In genomic region chr2:23041457-23041856, GRCm38 (mm10) we compare ENCODE assay signal across 12 mouse cellular contexts. TPM values are rescaled to one million over a fixed set of nuclear protein-coding genes. Genes with fewer than 3 reads are reported as not detected.
A peak's percentile ranks its signal among the peaks of the same experiment; 100 is the strongest.
DNase-seq lines count a peak whose midpoint lies in the region; ATAC-seq and TF ChIP-seq lines count a peak whose summit lies in the region.
"Had no signal": no experiment of that assay in that cellular context is flagged by ENCODE, and none has a peak within 500 bp of the region (broad histone marks: within the 10 kb centered on the region; RNA-seq: fewer than 3 reads in every experiment).

No protein-coding gene starts in this region.

- peak; percentile 17 for DNase-seq in liver, adult 2 months (ENCODE audit: extremely low read depth, low read depth, low spot score)
- no peak for DNase-seq in liver
- peak; percentile 64 to 67 for DNase-seq in B cell, adult 2 months
- peak; percentile 59 for DNase-seq in thymus, adult 2 months
- DNase-seq in cerebellum, postnatal 4 days (ENCODE audit: low spot score in 2 of 2), result no peak
- no peak for DNase-seq in embryo, embryonic 10 days (ENCODE audit: low spot score)
- DNase-seq: cerebellum, adult 11 months; kidney, postnatal 25 days had no signal

- no peaks in the 10 kb centered on the region for H3K27me3 ChIP-seq in liver, adult 2 months (ENCODE audit: control insufficient read depth, insufficient read depth, low read length)
- H3K27me3 ChIP-seq in thymus, adult 2 months (ENCODE audit: control insufficient read depth, insufficient read depth, low read length), result no peaks in the 10 kb centered on the region
- H3K27me3 ChIP-seq: lung, embryonic 15.5 days had no signal

- peaks cover 15% of the 10 kb centered on the region for H3K4me1 ChIP-seq in liver, adult 2 months (ENCODE audit: control insufficient read depth, insufficient read depth, low read length)
- peaks cover 8% of the 10 kb centered on the region for H3K4me1 ChIP-seq in thymus, adult 2 months (replicated peaks; ENCODE audit: control insufficient read depth, insufficient read depth, low read length)

- H3K27ac ChIP-seq in liver, adult 2 months (replicated peaks; ENCODE audit: insufficient read depth, low read depth, low read length), result no peak overlapping the region
- H3K27ac ChIP-seq in thymus, adult 2 months (ENCODE audit: control insufficient read depth, insufficient read depth, low read length), result peak overlapping the region; percentile 27; the same call in 1 of the 2 replicates
- H3K27ac ChIP-seq: lung, embryonic 15.5 days had no signal

- ATAC-seq in granulocyte monocyte progenitor cell, adult 5-6 weeks (replicated peaks; ENCODE audit: poor library complexity, severe bottlenecking), result peak; percentile 62
- no peak for ATAC-seq in erythroid progenitor cell, adult 5-6 weeks (replicated peaks; ENCODE audit: low FRiP score, poor library complexity, severe bottlenecking)
- ATAC-seq: inflammation-experienced regulatory T-cells, adult 6 months had no signal

- WGBS in liver, adult 2 months, result 86% methylated on average over 4 of the region's 4 CpGs
- WGBS in thymus, adult 2 months, result 8% methylated on average over 4 of the region's 4 CpGs

- no peaks in the 10 kb centered on the region for H3K36me3 ChIP-seq in liver, adult 2 months (ENCODE audit: control insufficient read depth, insufficient read depth, low read length)
- H3K36me3 ChIP-seq in thymus, adult 2 months (ENCODE audit: control insufficient read depth, insufficient read depth, low read length), result no peaks in the 10 kb centered on the region
- H3K36me3 ChIP-seq: lung, embryonic 15.5 days had no signal

- H3K4me3 ChIP-seq in liver, adult 2 months (ENCODE audit: insufficient read depth, low read depth, low read length), result no peak overlapping the region
- H3K4me3 ChIP-seq in thymus, adult 2 months (ENCODE audit: control insufficient read depth, insufficient read depth, low read length), result no peak overlapping the region
- H3K4me3 ChIP-seq: lung, embryonic 15.5 days had no signal

- TF ChIP-seq CTCF in liver, adult 2 months (IDR thresholded peaks at IDR 0.05; ENCODE audit: low read depth, low read length), result no peak
- TF ChIP-seq CTCF in thymus, adult 2 months (IDR thresholded peaks at IDR 0.05; ENCODE audit: borderline replicate concordance, control insufficient read depth, extremely low read depth, insufficient read depth, low read length, poor library complexity), result no peak

- H3K79me2 ChIP-seq in liver, adult 2 months (ENCODE audit: control insufficient read depth, insufficient read depth, low read length), result peaks cover 21% of the 10 kb centered on the region

- no peak overlapping the region for H3K9ac ChIP-seq in liver, adult 2 months (ENCODE audit: low read depth, low read length)
- H3K9ac ChIP-seq: lung, embryonic 15.5 days had no signal

- TF ChIP-seq POLR2A in liver, adult 2 months (IDR thresholded peaks at IDR 0.05; ENCODE audit: extremely low read depth, insufficient read depth, low read length), result no peak
- no peak for TF ChIP-seq POLR2A in thymus, adult 2 months (IDR thresholded peaks at IDR 0.05; ENCODE audit: control insufficient read depth, extremely low read depth, insufficient read depth, low read length, poor library complexity)

RNA-seq across cellular contexts. Expression of gene Abi1, which starts 1.4 kb away (rescaled TPM):
- 35.6 and 36.0 TPM in 2 replicates for total RNA-seq in liver, adult 2 months (2014; rRNA removed)
- 50.1 and 53.9 TPM in 2 replicates for polyA plus RNA-seq in liver, adult 2 months (2012; rRNA removed)
- total RNA-seq in granulocyte monocyte progenitor cell, adult 5-6 weeks (2014; fragmentation: Nextera tagmentation), result 64.4 and 103 TPM in 2 replicates
- total RNA-seq in granulocyte monocyte progenitor cell, adult 5-6 weeks (2017), result 88.9 and 110 TPM in 2 replicates
- polyA plus RNA-seq in thymus, adult 2 months (2012; rRNA removed), result 138 and 148 TPM in 2 replicates
- 75.9 and 81.4 TPM in 2 replicates for total RNA-seq in erythroid progenitor cell, adult 5-6 weeks (2015; ENCODE audit: low replicate concordance)
- total RNA-seq in erythroid progenitor cell, adult 5-6 weeks (2017; ENCODE audit: low replicate concordance), result 57.6 and 59.4 TPM in 2 replicates

RNA-seq across cellular contexts. Expression of gene Acbd5, which starts 26.5 kb away (rescaled TPM):
- 168 and 189 TPM in 2 replicates for total RNA-seq in liver, adult 2 months (2014; rRNA removed)
- polyA plus RNA-seq in liver, adult 2 months (2012; rRNA removed), result 23.2 and 24.2 TPM in 2 replicates
- total RNA-seq in granulocyte monocyte progenitor cell, adult 5-6 weeks (2014; fragmentation: Nextera tagmentation), result 15.9 and 34.7 TPM in 2 replicates
- 22.6 and 40.2 TPM in 2 replicates for total RNA-seq in granulocyte monocyte progenitor cell, adult 5-6 weeks (2017)
- polyA plus RNA-seq in thymus, adult 2 months (2012; rRNA removed), result 8.8 and 11.5 TPM in 2 replicates
- 13.3 and 21.8 TPM in 2 replicates for total RNA-seq in erythroid progenitor cell, adult 5-6 weeks (2015; ENCODE audit: low replicate concordance)
- 33.2 and 37.1 TPM in 2 replicates for total RNA-seq in erythroid progenitor cell, adult 5-6 weeks (2017; ENCODE audit: low replicate concordance)

Comparison
In these comparisons a context has a peak if more than half of its experiments do, and no peak if none do; other contexts are left out.
1. DNase-seq: peak in liver, adult 2 months (single experiment), B cell, adult 2 months (2 of 2) and thymus, adult 2 months (single experiment); none in liver (single experiment), cerebellum, postnatal 4 days (0 of 2) and embryo, embryonic 10 days (single experiment).